Mouse (Mus musculus): ENCODE data around the gene Gm5447. TPM values are rescaled to one million over a fixed set of nuclear protein-coding genes. Genes with fewer than 3 reads are reported as not detected.
A peak's percentile ranks its signal among the peaks of the same experiment; 100 is the strongest.

Gm5447 gene
- total and polyA plus RNA-seq, 2 experiments from 2014 or later: not detected

DNA sequence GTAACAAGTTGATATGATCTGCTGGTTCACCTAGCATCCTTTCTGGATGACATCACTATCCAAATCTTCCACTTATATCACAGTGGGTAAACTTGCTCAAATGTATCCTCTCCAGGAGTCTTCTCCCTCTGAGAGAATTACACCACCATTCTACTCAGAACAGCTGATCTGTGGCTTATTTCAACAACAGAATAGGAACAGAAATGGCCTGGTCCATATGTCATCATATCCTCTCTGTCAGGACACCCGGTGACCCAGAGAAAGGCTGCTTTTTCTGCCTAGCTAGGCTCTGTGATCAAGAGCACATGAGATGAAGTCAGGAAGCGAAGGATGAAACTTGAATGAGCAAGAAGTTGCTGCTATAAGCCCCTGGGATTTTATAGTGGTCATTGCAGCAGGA, 13.7 kb downstream of the Gm5447 start:
- H3K27me3 ChIP-seq (ENCODE audit: insufficient read depth, low read length): no peaks in the 10 kb centered on the region
- no peaks in the 10 kb centered on the region for H3K9me3 ChIP-seq (ENCODE audit: low read length)
- WGBS: 89% methylated on average over 2 of the region's 2 CpGs
- H3K9ac ChIP-seq (replicated peaks; ENCODE audit: low read length, poor library complexity, severe bottlenecking): no peak overlapping the region
- ATAC-seq (ENCODE audit: low FRiP score): no peak
- no peak overlapping the region for H3K27ac ChIP-seq (ENCODE audit: low read depth, low read length)
- no peaks in the 10 kb centered on the region for H3K36me3 ChIP-seq (ENCODE audit: insufficient read depth, low read length)
- no peak overlapping the region for H3K4me2 ChIP-seq (ENCODE audit: low read depth, low read length, poor library complexity, severe bottlenecking)
- no peaks in the 10 kb centered on the region for H3K4me1 ChIP-seq (ENCODE audit: insufficient read depth, low read length)
- no peak for TF ChIP-seq CTCF (IDR thresholded peaks at IDR 0.05)
- no peak for DNase-seq (ENCODE audit: low spot score)
- no peak overlapping the region for H3K4me3 ChIP-seq (ENCODE audit: low read depth, low read length)

DNA sequence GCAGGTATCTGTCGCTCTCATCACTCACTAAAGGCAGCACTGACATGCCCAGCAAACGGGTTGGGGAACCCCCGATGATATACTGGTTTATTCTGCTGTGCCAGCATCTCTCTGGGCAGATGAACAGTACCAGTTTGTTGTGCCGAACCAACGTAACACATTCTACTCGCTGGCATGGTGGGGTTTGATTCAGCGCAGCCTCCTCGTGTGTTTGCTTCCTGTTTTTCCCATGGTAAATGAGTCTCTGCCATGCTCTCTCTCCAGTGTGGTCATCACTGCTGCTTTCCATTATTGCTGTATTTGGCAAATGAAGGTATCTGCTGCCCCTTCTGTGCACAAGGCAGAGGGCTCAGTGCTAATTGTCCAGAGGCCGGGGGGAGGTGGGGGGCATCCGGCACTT, 15.7 kb downstream of the Gm5447 start:
- H3K27ac ChIP-seq (ENCODE audit: low read depth, low read length): no peak overlapping the region
- no peak for ATAC-seq (ENCODE audit: low FRiP score)
- WGBS: 86% methylated on average over 10 of the region's 10 CpGs
- no peak for DNase-seq (ENCODE audit: low spot score)
- no peaks in the 10 kb centered on the region for H3K9me3 ChIP-seq (ENCODE audit: low read length)
- TF ChIP-seq CTCF (IDR thresholded peaks at IDR 0.05): no peak
- no peak overlapping the region for H3K4me3 ChIP-seq (ENCODE audit: low read depth, low read length)
- H3K36me3 ChIP-seq (ENCODE audit: insufficient read depth, low read length): no peaks in the 10 kb centered on the region
- no peak overlapping the region for H3K9ac ChIP-seq (replicated peaks; ENCODE audit: low read length, poor library complexity, severe bottlenecking)
- no peak overlapping the region for H3K4me2 ChIP-seq (ENCODE audit: low read depth, low read length, poor library complexity, severe bottlenecking)
- H3K4me1 ChIP-seq (ENCODE audit: insufficient read depth, low read length): no peaks in the 10 kb centered on the region
- H3K27me3 ChIP-seq (ENCODE audit: insufficient read depth, low read length): no peaks in the 10 kb centered on the region

DNA sequence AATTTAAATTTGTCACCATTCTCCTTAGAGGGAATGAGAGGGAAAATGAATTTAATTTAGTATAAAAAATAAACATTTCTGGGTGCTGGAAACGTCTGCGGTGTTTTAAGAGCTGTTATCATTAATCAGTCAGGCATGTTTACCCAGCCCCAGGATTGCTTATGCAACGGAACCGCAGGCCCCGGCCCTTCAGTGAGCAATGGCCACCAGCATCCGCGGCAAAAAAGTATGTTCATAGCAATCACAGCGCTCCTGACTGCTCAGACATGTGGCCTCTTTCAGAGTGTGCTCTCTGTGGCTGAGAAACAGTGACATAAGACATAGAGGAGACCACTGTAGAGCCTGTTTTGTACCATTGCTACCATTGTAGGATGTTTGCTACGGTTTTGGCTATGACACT, 16.2 kb downstream of the Gm5447 start:
- H3K27ac ChIP-seq (ENCODE audit: low read depth, low read length): no peak overlapping the region
- ATAC-seq (ENCODE audit: low FRiP score): no peak
- WGBS: 87% methylated on average over 9 of the region's 9 CpGs

DNA sequence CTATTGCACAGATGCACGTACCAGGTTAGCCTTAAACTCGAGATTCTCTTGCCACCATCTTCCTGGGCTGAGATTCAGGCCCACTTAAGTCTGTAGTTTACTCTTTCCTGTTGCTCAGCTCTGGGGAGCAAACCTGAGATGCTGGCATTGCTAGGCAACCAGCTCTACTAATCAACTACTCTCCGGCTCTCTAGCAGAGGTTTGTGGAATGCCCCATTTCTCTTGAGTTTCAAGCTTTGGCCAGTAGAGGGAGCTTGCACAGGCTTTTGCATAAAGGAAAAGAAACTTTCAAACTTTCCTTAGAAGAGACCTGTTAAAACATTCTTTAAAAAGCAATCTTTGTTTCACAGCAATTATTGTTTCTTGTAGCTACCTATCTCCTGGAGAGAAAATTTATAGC, 19.8 kb downstream of the Gm5447 start:
- H3K27me3 ChIP-seq (ENCODE audit: insufficient read depth, low read length): no peaks in the 10 kb centered on the region
- H3K4me2 ChIP-seq (ENCODE audit: low read depth, low read length, poor library complexity, severe bottlenecking): no peak overlapping the region
- TF ChIP-seq CTCF (IDR thresholded peaks at IDR 0.05): peak; percentile 88
- H3K36me3 ChIP-seq (ENCODE audit: insufficient read depth, low read length): no peaks in the 10 kb centered on the region
- 29% methylated on average over 3 of the region's 3 CpGs for WGBS
- H3K9ac ChIP-seq (replicated peaks; ENCODE audit: low read length, poor library complexity, severe bottlenecking): no peak overlapping the region
- H3K27ac ChIP-seq (ENCODE audit: low read depth, low read length): no peak overlapping the region
- no peaks in the 10 kb centered on the region for H3K9me3 ChIP-seq (ENCODE audit: low read length)
- peak; percentile 53; the same call in 1 of the 2 replicates for ATAC-seq (ENCODE audit: low FRiP score)
- H3K4me1 ChIP-seq (ENCODE audit: insufficient read depth, low read length): no peaks in the 10 kb centered on the region
- H3K4me3 ChIP-seq (ENCODE audit: low read depth, low read length): no peak overlapping the region
- DNase-seq (ENCODE audit: low spot score): peak; percentile 81

More for the DNA sequence above, 16.2 kb downstream of the Gm5447 start:
- Histone ChIP-seq H3K4me1 (ENCODE audit: insufficient read depth, low read length) (no peaks in the 10 kb centered on the region), H3K9me3 (ENCODE audit: low read length) (no peaks in the 10 kb centered on the region), H3K9ac (replicated peaks; ENCODE audit: low read length, poor library complexity, severe bottlenecking) (no peak overlapping the region), H3K36me3 (ENCODE audit: insufficient read depth, low read length) (no peaks in the 10 kb centered on the region), H3K4me3 (ENCODE audit: low read depth, low read length) (no peak overlapping the region), H3K27me3 (ENCODE audit: insufficient read depth, low read length) (no peaks in the 10 kb centered on the region), H3K4me2 (ENCODE audit: low read depth, low read length, poor library complexity, severe bottlenecking) (no peak overlapping the region)
- DNase-seq (ENCODE audit: low spot score): no peak
- TF ChIP-seq CTCF (IDR thresholded peaks at IDR 0.05): no peak

DNA sequence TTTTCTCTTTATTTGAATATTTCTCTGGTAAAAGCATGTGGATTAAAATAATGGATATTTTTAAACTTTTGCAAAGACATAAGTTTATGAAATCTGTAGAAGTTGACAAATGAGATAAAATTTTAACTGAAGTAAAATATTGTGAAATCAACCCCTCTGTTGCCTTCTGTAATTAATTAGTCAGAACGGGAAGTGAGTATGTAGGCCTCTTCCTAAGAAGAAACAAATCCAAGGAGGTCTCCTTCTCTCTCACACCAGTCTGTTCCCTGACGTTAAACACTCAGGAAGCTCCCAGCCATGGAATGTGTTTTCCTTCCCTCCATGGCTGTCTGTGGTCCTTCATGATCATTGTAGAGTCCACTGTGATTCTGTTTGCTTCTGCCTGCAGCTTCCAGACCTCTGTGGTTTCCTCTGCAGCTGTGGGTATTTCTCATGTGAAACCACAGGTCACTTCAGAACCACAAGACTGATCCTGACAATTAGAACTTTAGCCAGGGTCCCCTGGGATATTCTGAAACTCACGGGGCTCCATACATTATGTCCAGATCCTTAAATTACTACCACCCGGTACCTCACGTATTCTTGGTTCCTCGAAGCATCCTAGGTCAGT, 20.4 kb downstream of the Gm5447 start:
- H3K4me2 ChIP-seq (ENCODE audit: low read depth, low read length, poor library complexity, severe bottlenecking): no peak overlapping the region
- no peaks in the 10 kb centered on the region for H3K4me1 ChIP-seq (ENCODE audit: insufficient read depth, low read length)
- DNase-seq (ENCODE audit: low spot score) (no peak), ATAC-seq (ENCODE audit: low FRiP score) (no peak)
- H3K9me3 ChIP-seq (ENCODE audit: low read length): no peaks in the 10 kb centered on the region
- 81% methylated on average over 6 of the region's 6 CpGs for WGBS
- no peak for TF ChIP-seq CTCF (IDR thresholded peaks at IDR 0.05)
- no peaks in the 10 kb centered on the region for H3K36me3 ChIP-seq (ENCODE audit: insufficient read depth, low read length)
- H3K4me3 ChIP-seq (ENCODE audit: low read depth, low read length): no peak overlapping the region
- H3K27ac ChIP-seq (ENCODE audit: low read depth, low read length): no peak overlapping the region
- no peaks in the 10 kb centered on the region for H3K27me3 ChIP-seq (ENCODE audit: insufficient read depth, low read length)
- H3K9ac ChIP-seq (replicated peaks; ENCODE audit: low read length, poor library complexity, severe bottlenecking): no peak overlapping the region

DNA sequence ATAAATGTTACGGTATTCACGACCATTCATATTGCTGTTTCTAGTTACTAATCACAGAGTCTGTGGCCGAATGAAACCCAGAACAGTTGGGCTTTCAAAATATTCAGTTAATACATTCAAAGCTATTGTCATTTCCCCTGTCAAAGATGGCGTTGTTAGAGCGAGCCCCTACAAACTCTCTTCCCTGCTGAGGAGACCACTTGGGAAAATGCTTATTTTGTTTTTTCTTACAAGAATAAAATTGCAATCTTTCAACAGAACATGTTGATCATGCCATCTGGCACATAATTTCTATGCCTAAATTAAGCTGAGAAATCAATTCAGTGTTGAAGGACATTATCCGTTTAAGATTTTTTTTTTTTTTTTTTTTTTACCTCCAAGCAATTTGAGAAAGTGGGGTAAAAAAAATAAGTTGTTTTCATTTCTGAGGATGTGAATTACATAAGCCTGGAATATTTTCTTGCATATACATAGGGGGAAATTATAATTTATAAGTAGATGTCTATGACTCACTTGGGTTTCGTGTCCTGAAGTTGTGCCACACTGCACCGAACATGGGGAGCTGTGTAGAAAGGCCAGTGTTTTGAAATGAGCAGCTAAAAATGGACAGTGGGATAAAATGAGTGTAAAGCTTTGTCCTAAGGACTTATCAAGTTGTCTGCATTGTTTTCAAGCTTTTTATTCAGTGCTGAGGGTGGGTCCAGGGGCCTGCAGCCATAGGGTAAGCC, 23.7 kb downstream of the Gm5447 start:
- Histone ChIP-seq H3K27me3 (ENCODE audit: insufficient read depth, low read length) (no peaks in the 10 kb centered on the region), H3K36me3 (ENCODE audit: insufficient read depth, low read length) (no peaks in the 10 kb centered on the region), H3K4me1 (ENCODE audit: insufficient read depth, low read length) (no peaks in the 10 kb centered on the region), H3K27ac (ENCODE audit: low read depth, low read length) (no peak overlapping the region), H3K4me3 (ENCODE audit: low read depth, low read length) (no peak overlapping the region), H3K9ac (replicated peaks; ENCODE audit: low read length, poor library complexity, severe bottlenecking) (no peak overlapping the region), H3K9me3 (ENCODE audit: low read length) (no peaks in the 10 kb centered on the region), H3K4me2 (ENCODE audit: low read depth, low read length, poor library complexity, severe bottlenecking) (no peak overlapping the region)
- WGBS: 71% methylated on average over 8 of the region's 8 CpGs
- no peak for TF ChIP-seq CTCF (IDR thresholded peaks at IDR 0.05)
- ATAC-seq (ENCODE audit: low FRiP score) (no peak), DNase-seq (ENCODE audit: low spot score) (no peak)
